ENCODE assay signal across 9 mouse cellular contexts in genomic region chr2:73049001-73049684, GRCm38 (mm10).
DNase-seq lines count a peak whose midpoint lies in the region; ATAC-seq and TF ChIP-seq lines count a peak whose summit lies in the region.
"Had no signal": no experiment of that assay in that cellular context is flagged by ENCODE, and none has a peak within 500 bp of the region (broad histone marks: within the 10 kb centered on the region; RNA-seq: fewer than 3 reads in every experiment).

No protein-coding gene starts in this region.

- TF ChIP-seq CTCF in heart, postnatal 0 days (IDR thresholded peaks at IDR 0.05; ENCODE audit: low read depth) = no peak

- no peak overlapping the region for H3K4me3 ChIP-seq in midbrain, embryonic 11.5 days (ENCODE audit: low read depth, low read length)
- H3K4me3 ChIP-seq in midbrain, embryonic 16.5 days (ENCODE audit: low read depth, low read length) = no peak overlapping the region
- 0 out of 2 replicates have a peak overlapping the region, but pooled peaks have one; percentile 2 for H3K4me3 ChIP-seq in brown adipose tissue, adult 24 weeks (ENCODE audit: insufficient read depth, low read depth, low read length)
- H3K4me3 ChIP-seq in heart, postnatal 0 days (ENCODE audit: low read depth, low read length) = no peak overlapping the region
- H3K4me3 ChIP-seq in neural tube, embryonic 15.5 days (replicated peaks) = no peak overlapping the region

- no peaks in the 10 kb centered on the region for H3K9me3 ChIP-seq in midbrain, embryonic 11.5 days (ENCODE audit: control insufficient read depth, low read length)
- H3K9me3 ChIP-seq in midbrain, embryonic 16.5 days (replicated peaks; ENCODE audit: control insufficient read depth, low read length, poor library complexity, severe bottlenecking) = 0 out of 2 replicates have a peak, but pooled peaks cover 2% of the 10 kb centered on the region
- no peaks in the 10 kb centered on the region for H3K9me3 ChIP-seq in heart, postnatal 0 days (replicated peaks; ENCODE audit: control insufficient read depth, low read length)
- no peaks in the 10 kb centered on the region for H3K9me3 ChIP-seq in neural tube, embryonic 15.5 days (replicated peaks)

- TF ChIP-seq EP300 in heart, postnatal 0 days (IDR thresholded peaks at IDR 0.05; ENCODE audit: low read depth) = no peak

- H3K27me3 ChIP-seq in midbrain, embryonic 11.5 days (ENCODE audit: control insufficient read depth, insufficient read depth, low read length) = no peaks in the 10 kb centered on the region
- no peaks in the 10 kb centered on the region for H3K27me3 ChIP-seq in midbrain, embryonic 16.5 days (ENCODE audit: control insufficient read depth, insufficient read depth, low read depth, low read length)
- no peaks in the 10 kb centered on the region for H3K27me3 ChIP-seq in heart, postnatal 0 days (ENCODE audit: control insufficient read depth, insufficient read depth, low read length)
- no peaks in the 10 kb centered on the region for H3K27me3 ChIP-seq in neural tube, embryonic 15.5 days (replicated peaks)

- peaks cover 2% of the 10 kb centered on the region; the same call in 1 of the 2 replicates for H3K4me1 ChIP-seq in midbrain, embryonic 11.5 days (ENCODE audit: control insufficient read depth, insufficient read depth, low read length)
- no peaks in the 10 kb centered on the region for H3K4me1 ChIP-seq in midbrain, embryonic 16.5 days (ENCODE audit: control insufficient read depth, insufficient read depth, low read length)
- no peaks in the 10 kb centered on the region for H3K4me1 ChIP-seq in brown adipose tissue, adult 24 weeks (ENCODE audit: control insufficient read depth, insufficient read depth, insufficient read length, low read length)
- peaks cover 21% of the 10 kb centered on the region; the same call in 1 of the 2 replicates for H3K4me1 ChIP-seq in heart, postnatal 0 days (ENCODE audit: control insufficient read depth, insufficient read depth)
- H3K4me1 ChIP-seq in neural tube, embryonic 15.5 days = 0 out of 2 replicates have a peak, but pooled peaks cover 2% of the 10 kb centered on the region

- H3K36me3 ChIP-seq in midbrain, embryonic 11.5 days (ENCODE audit: control insufficient read depth, insufficient read depth, low read length) = no peaks in the 10 kb centered on the region
- no peaks in the 10 kb centered on the region for H3K36me3 ChIP-seq in midbrain, embryonic 16.5 days (ENCODE audit: control insufficient read depth, insufficient read depth, low read length)
- H3K36me3 ChIP-seq in heart, postnatal 0 days (replicated peaks; ENCODE audit: control insufficient read depth, insufficient read depth, low read length) = no peaks in the 10 kb centered on the region
- no peaks in the 10 kb centered on the region for H3K36me3 ChIP-seq in neural tube, embryonic 15.5 days

- ATAC-seq in midbrain, embryonic 11.5 days (ENCODE audit: low FRiP score) = no peak
- ATAC-seq in midbrain, embryonic 16.5 days = no peak
- ATAC-seq in heart, postnatal 0 days (ENCODE audit: insufficient read depth, low read depth) = no peak
- no peak for ATAC-seq in neural tube, embryonic 15.5 days (ENCODE audit: low FRiP score)

- H3K4me2 ChIP-seq in midbrain, embryonic 11.5 days = no peak overlapping the region
- no peak overlapping the region for H3K4me2 ChIP-seq in midbrain, embryonic 16.5 days (ENCODE audit: low read length)
- H3K4me2 ChIP-seq in heart, postnatal 0 days (ENCODE audit: low read depth, low read length) = no peak overlapping the region
- no peak overlapping the region for H3K4me2 ChIP-seq in neural tube, embryonic 15.5 days

- 64% methylated on average over 6 of the region's 6 CpGs for WGBS in midbrain, embryonic 11.5 days
- 65% methylated on average over 6 of the region's 6 CpGs for WGBS in midbrain, embryonic 16.5 days
- 44% methylated on average over 6 of the region's 6 CpGs for WGBS in heart, postnatal 0 days
- WGBS in neural tube, embryonic 15.5 days = 68% methylated on average over 6 of the region's 6 CpGs

- peak; percentile 77 for DNase-seq in midbrain, embryonic 11.5 days (ENCODE audit: low spot score, missing footprints)
- no peak for DNase-seq in heart, postnatal 0 days (ENCODE audit: low spot score)
- peak; percentile 38 for DNase-seq in testis, postnatal 14 days (ENCODE audit: low spot score)
- no peak for DNase-seq in MN1 (ENCODE audit: low spot score)
- DNase-seq in kidney, adult 9 months = no peak
- DNase-seq: kidney, postnatal 10 days had no signal

- H3K27ac ChIP-seq in midbrain, embryonic 11.5 days (ENCODE audit: low read depth, low read length) = no peak overlapping the region
- no peak overlapping the region for H3K27ac ChIP-seq in midbrain, embryonic 16.5 days (ENCODE audit: low read length)
- H3K27ac ChIP-seq in brown adipose tissue, adult 24 weeks (replicated peaks; ENCODE audit: low read depth, low read length) = peak overlapping the region; percentile 43; the same call in 1 of the 2 replicates
- peak overlapping the region; percentile 31; the same call in 1 of the 2 replicates for H3K27ac ChIP-seq in heart, postnatal 0 days (ENCODE audit: low read depth)
- H3K27ac ChIP-seq in neural tube, embryonic 15.5 days (replicated peaks) = no peak overlapping the region

- H3K9ac ChIP-seq in midbrain, embryonic 11.5 days (ENCODE audit: low read length) = no peak overlapping the region
- H3K9ac ChIP-seq in midbrain, embryonic 16.5 days (ENCODE audit: low read depth, low read length) = no peak overlapping the region
- no peak overlapping the region for H3K9ac ChIP-seq in heart, postnatal 0 days (replicated peaks; ENCODE audit: low read depth, low read length)
- H3K9ac ChIP-seq in neural tube, embryonic 15.5 days (replicated peaks) = no peak overlapping the region

Comparison
In these comparisons a context has a peak if more than half of its experiments do, and no peak if none do; other contexts are left out.
1. DNase-seq: peak in midbrain, embryonic 11.5 days (single experiment) and testis, postnatal 14 days (single experiment); none in heart, postnatal 0 days (single experiment), MN1 (single experiment) and kidney, adult 9 months (single experiment).
2. H3K27ac ChIP-seq: peak in brown adipose tissue, adult 24 weeks (single experiment) and heart, postnatal 0 days (single experiment); none in midbrain, embryonic 11.5 days (single experiment), midbrain, embryonic 16.5 days (single experiment) and neural tube, embryonic 15.5 days (single experiment).